Mouse (Mus musculus) ES-E14 (cell line): Measurements from ENCODE around the gene Trim58.

Experiments
- HCFC1 ChIP-seq: IDR thresholded peaks from 2 replicates; pipeline ENCODE4 v1.6.1; 2012; ENCODE audit warnings: low read length, inconsistent platforms, borderline replicate concordance; ENCODE audit not compliant: insufficient read depth
- ZC3H11A ChIP-seq: IDR thresholded peaks from 2 replicates; pipeline ENCODE4 v1.6.1; 2012; ENCODE audit warnings: low read depth, mild to moderate bottlenecking, inconsistent platforms, low read length, borderline replicate concordance
- ZNF384 ChIP-seq: IDR thresholded peaks from 2 replicates; pipeline ENCODE4 v1.6.1; 2012; ENCODE audit warnings: low read depth, low read length, inconsistent platforms

DNA sequence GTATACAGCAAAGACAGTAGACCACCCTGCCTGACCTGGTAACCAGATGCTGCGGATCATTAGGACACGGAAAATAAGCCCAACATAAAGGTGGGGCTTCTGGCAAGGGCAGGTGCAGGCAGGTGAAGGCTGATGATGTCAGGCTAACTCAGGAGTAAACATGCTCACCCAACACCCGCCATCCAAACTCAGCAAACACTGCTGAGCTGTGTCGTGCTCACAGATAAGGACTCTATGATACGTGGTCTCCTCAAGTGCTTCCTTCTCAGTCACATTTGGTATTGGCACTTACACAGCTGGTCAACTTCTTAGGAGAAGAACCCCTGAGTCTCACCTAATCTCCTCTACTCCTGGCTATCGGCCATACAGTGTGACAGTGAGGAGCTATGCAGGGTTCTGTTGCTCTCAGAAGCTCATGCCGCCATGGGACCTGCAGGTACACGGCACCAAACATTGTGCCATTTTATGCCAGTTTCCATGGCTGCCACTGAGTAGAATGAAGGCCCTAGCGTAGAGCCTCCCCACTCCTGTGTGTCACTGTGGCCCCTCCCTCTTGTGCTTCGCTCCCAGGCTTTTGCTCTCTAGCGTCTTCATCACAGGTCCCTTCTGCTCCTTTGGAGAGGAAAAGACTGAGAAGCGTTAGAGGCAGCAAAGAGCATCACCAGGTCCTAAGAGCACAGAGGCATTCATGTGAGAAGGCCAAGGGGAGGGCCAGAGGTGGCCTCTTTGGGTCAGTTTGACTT, 33.9 kb upstream of the Trim58 start:
- TF ChIP-seq ZNF384 (no peak), ZC3H11A (no peak), HCFC1 (no peak)
